8 mouse cellular contexts compared by ENCODE assay signal in genomic region chr3:39998628-39999027, GRCm38 (mm10).
DNase-seq lines count a peak whose midpoint lies in the region; ATAC-seq and TF ChIP-seq lines count a peak whose summit lies in the region.

No protein-coding gene starts in this region.

- H3K9me3 ChIP-seq in heart, embryonic 11.5 days (replicated peaks; ENCODE audit: control insufficient read depth, low read length), result no peaks in the 10 kb centered on the region
- H3K9me3 ChIP-seq in E14TG2a.4 (ENCODE audit: low read length), result peaks cover 6% of the 10 kb centered on the region

- no peak overlapping the region for H3K9ac ChIP-seq in heart, embryonic 11.5 days (ENCODE audit: low read depth, low read length)

- 38% methylated on average over 5 of the region's 5 CpGs for WGBS in heart, embryonic 11.5 days (ENCODE audit: insufficient replicate concordance)

- H3K4me3 ChIP-seq in heart, embryonic 11.5 days (ENCODE audit: low read depth, low read length), result no peak overlapping the region
- H3K4me3 ChIP-seq in E14TG2a.4 (replicated peaks; ENCODE audit: low read length), result no peak overlapping the region

- no peaks in the 10 kb centered on the region for H3K27me3 ChIP-seq in heart, embryonic 11.5 days (ENCODE audit: control insufficient read depth, insufficient read depth, low read length)
- no peaks in the 10 kb centered on the region for H3K27me3 ChIP-seq in E14TG2a.4 (ENCODE audit: insufficient read depth, low read length)

- peak; percentile 68 for TF ChIP-seq CTCF in E14TG2a.4 (conservative IDR thresholded peaks at IDR 0.05; ENCODE audit: low read length)

- ATAC-seq in heart, embryonic 11.5 days (replicated peaks; ENCODE audit: insufficient number of reproducible peaks, low FRiP score, low TSS enrichment), result no peak

- H3K4me1 ChIP-seq in heart, embryonic 11.5 days (ENCODE audit: control insufficient read depth, insufficient read depth, low read length), result no peaks in the 10 kb centered on the region
- no peaks in the 10 kb centered on the region for H3K4me1 ChIP-seq in E14TG2a.4 (replicated peaks; ENCODE audit: low read depth, low read length)

- no peak overlapping the region for H3K27ac ChIP-seq in heart, embryonic 11.5 days (ENCODE audit: low read depth, low read length)

- intact Hi-C loops in left cerebral cortex, postnatal 10 days (cut with DNase I), result loop anchor here (5.0 kb wide), 1 partner anchor 1116 kb away; no protein-coding TSS in a partner anchor

- peak; percentile 19 for DNase-seq in heart, adult 8-10 months (ENCODE audit: low spot score)
- DNase-seq in brain, embryonic 18.5 days (ENCODE audit: low read depth, low spot score), result peak; percentile 34
- DNase-seq in frontal cortex, postnatal 36 days (ENCODE audit: low spot score in 2 of 2), result peak; percentile 40 to 61
- peak; percentile 32 to 48 for DNase-seq in left cerebral cortex, postnatal 10 days (ENCODE audit: extremely low spot score in 1 of 2, low spot score in 2 of 2)
- peak; percentile 48 for DNase-seq in neural tube, embryonic 10.5 days (ENCODE audit: extremely low spot score, low spot score)
- DNase-seq in B cell, adult 2 months, result no peak

- H3K36me3 ChIP-seq in heart, embryonic 11.5 days (ENCODE audit: control insufficient read depth, insufficient read depth, low read length), result no peaks in the 10 kb centered on the region
- no peaks in the 10 kb centered on the region for H3K36me3 ChIP-seq in E14TG2a.4 (ENCODE audit: insufficient read depth, low read length)

- no peak overlapping the region for H3K4me2 ChIP-seq in heart, embryonic 11.5 days

Comparison
In these comparisons a context has a peak if more than half of its experiments do, and no peak if none do; other contexts are left out.
1. DNase-seq: peak in heart, adult 8-10 months (single experiment), brain, embryonic 18.5 days (single experiment), frontal cortex, postnatal 36 days (2 of 2), left cerebral cortex, postnatal 10 days (2 of 2) and neural tube, embryonic 10.5 days (single experiment); none in B cell, adult 2 months (0 of 2).